Mouse (Mus musculus): ENCODE results near the gene Irx4. TPM values are rescaled to one million over a fixed set of nuclear protein-coding genes. Genes with fewer than 3 reads are reported as not detected.

The Irx4 gene
- polyA plus RNA-seq (2014; fragmentation: Nextera tagmentation; extraction: Ambion mirVana) = 2.2 and 2.6 TPM in 2 replicates

DNA sequence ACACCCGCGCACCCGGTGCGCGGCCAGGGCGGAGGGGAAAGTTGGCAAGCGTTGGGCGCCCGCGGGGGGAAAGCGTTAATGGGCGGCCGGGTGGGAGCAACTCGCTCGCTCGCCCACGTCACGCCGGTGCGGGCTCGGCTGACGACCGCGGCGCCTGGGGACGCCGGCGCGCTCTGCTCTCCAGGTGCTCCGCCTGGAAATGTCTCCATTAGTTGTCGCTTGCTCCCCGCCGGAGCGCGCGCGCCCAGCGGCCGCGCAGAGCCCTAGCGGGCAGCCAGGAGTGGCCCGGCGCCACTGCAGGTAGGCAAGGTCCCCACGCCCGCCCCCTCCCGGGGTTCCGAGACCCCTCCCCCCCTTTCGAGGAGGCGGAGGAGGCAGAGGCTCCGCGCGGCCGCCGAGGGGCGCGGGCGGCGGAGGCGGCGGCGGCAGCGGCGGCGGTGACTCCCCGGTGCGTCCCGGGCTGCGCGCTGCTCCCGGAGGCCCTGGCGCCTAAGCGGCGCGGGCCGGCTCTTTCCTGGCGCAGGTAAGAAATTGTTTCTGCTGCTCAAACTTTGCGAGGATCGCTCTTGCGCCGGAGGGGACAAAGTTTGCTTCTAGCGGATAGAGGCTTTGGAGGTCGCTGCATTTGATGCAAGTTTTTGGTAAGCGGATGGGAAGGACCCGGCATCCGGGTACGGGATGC lies at the start of gene Irx4:
Gene Irx4, plus strand, starts transcription at position 126 of the 682 bp plus-strand sequence.
- DNase-seq (ENCODE audit: low spot score) = peak; percentile 39
- under 1% methylated on average over 81 of the region's 86 CpGs for WGBS
- no peak within 1 kb of the TSS for H3K9ac ChIP-seq (ENCODE audit: low read length)

DNA sequence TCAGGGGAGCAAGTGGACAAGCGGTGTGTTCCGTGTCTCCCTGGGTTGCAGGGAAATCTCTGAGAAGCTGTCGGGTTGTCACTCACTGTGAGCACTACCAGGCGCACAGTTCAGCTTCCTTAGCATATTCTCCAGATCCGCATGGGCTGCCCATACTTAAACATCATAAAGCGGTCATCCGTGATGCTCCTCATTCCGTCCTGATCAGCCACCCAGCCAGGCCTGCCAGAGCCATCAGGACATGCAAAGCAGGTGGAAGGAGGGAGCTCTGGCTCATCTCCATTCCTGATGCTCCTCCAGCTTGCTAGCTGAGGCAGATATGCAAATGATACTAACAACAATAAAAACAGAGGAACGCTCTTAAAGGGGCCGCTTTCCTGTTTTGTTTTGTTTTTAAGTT lies 46.0 kb upstream of the Irx4 start:
- H3K36me3 ChIP-seq (ENCODE audit: control insufficient read depth, insufficient read depth, low read length) = no peaks in the 10 kb centered on the region
- DNase-seq (ENCODE audit: low spot score) = no peak
- peaks cover 2% of the 10 kb centered on the region; the same call in 1 of the 2 replicates for H3K9me3 ChIP-seq (ENCODE audit: control insufficient read depth, low read length)
- H3K4me2 ChIP-seq (ENCODE audit: low read depth) = no peak overlapping the region
- H3K4me1 ChIP-seq (ENCODE audit: control insufficient read depth, insufficient read depth, low read length) = no peaks in the 10 kb centered on the region
- no peaks in the 10 kb centered on the region for H3K27me3 ChIP-seq (ENCODE audit: control insufficient read depth, insufficient read depth, low read length)
- no peak overlapping the region for H3K4me3 ChIP-seq (ENCODE audit: low read depth, low read length)
- H3K9ac ChIP-seq (ENCODE audit: low read length) = no peak overlapping the region
- WGBS = 71% methylated on average over 10 of the region's 10 CpGs
- no peak overlapping the region for H3K27ac ChIP-seq (ENCODE audit: low read depth, low read length)
- ATAC-seq (ENCODE audit: insufficient read depth, low FRiP score, low TSS enrichment) = no peak

More for the DNA sequence above, at the start of gene Irx4:
- Histone ChIP-seq H3K4me1 (ENCODE audit: control insufficient read depth, insufficient read depth, low read length) (peaks cover 19% of the 10 kb centered on the region), H3K36me3 (ENCODE audit: control insufficient read depth, insufficient read depth, low read length) (no peaks in the 10 kb centered on the region), H3K27me3 (ENCODE audit: control insufficient read depth, insufficient read depth, low read length) (peaks cover 82% of the 10 kb centered on the region), H3K9me3 (ENCODE audit: control insufficient read depth, low read length) (no peaks in the 10 kb centered on the region), H3K4me2 (ENCODE audit: low read depth) (peak within 1 kb of the TSS; percentile 69), H3K4me3 (ENCODE audit: low read depth, low read length) (peak within 1 kb of the TSS; percentile 37), H3K27ac (ENCODE audit: low read depth, low read length) (no peak within 1 kb of the TSS)
- no peak for ATAC-seq (ENCODE audit: insufficient read depth, low FRiP score, low TSS enrichment)

DNA sequence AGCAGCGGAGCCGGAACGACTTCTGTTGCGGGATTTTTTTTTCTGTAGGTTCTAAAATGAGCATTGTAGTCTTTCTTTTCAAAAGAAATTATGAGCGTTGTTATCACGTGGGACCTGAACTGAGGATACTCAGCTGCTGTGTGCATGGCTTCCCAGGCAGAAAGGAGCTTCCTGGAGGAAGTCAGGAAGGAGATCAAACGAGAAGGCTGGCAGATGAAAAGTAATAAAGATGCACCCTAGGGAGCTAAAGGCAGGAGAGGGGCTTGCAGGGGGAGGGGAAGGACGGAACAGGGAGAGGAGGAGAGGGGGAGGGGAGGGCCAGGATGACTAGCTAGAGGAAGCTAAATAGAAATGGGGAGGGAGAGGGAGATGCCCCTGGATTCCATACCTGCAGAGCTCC lies 23.8 kb upstream of the Irx4 start:
- H3K27ac ChIP-seq (ENCODE audit: low read depth, low read length) = no peak overlapping the region
- H3K27me3 ChIP-seq (ENCODE audit: control insufficient read depth, insufficient read depth, low read length) = no peaks in the 10 kb centered on the region
- 31% methylated on average over 8 of the region's 8 CpGs for WGBS
- ATAC-seq (ENCODE audit: insufficient read depth, low FRiP score, low TSS enrichment) (no peak), DNase-seq (ENCODE audit: low spot score) (no peak)
- H3K4me3 ChIP-seq (ENCODE audit: low read depth, low read length) = no peak overlapping the region
- H3K9ac ChIP-seq (ENCODE audit: low read length) = no peak overlapping the region
- no peaks in the 10 kb centered on the region for H3K9me3 ChIP-seq (ENCODE audit: control insufficient read depth, low read length)
- H3K4me2 ChIP-seq (ENCODE audit: low read depth) = no peak overlapping the region
- no peaks in the 10 kb centered on the region for H3K36me3 ChIP-seq (ENCODE audit: control insufficient read depth, insufficient read depth, low read length)
- no peaks in the 10 kb centered on the region for H3K4me1 ChIP-seq (ENCODE audit: control insufficient read depth, insufficient read depth, low read length)

DNA sequence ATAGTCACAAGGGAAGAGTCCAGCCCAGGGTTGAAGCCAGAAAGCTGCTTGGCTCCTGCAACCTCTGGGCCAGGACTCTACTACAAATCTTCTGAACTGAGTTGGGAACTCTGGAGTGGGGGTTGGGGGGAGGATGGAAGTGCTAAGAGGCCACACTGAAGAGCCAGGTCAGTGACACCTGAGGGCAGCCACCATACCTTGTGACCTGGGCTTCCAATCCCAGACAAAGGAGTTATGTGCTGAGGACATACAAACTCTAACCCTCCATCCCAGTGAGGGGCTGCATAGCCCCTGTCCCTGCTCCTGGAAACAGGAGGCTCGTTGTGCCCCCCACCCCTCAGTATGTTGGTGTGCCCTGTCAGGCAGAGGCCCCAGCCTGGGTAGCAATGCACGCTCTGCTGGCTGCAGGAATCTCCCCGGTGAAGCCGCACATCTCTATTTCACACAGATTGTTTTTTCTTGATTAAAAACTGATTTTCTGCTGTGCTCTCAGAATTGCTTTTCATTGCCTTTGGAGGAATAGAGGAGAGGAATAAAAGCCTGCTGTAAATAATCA lies 21.0 kb upstream of the Irx4 start:
- 77% methylated on average over 4 of the region's 4 CpGs for WGBS
- H3K4me1 ChIP-seq (ENCODE audit: control insufficient read depth, insufficient read depth, low read length) = no peaks in the 10 kb centered on the region
- ATAC-seq (ENCODE audit: insufficient read depth, low FRiP score, low TSS enrichment) (no peak), DNase-seq (ENCODE audit: low spot score) (no peak)
- no peaks in the 10 kb centered on the region for H3K27me3 ChIP-seq (ENCODE audit: control insufficient read depth, insufficient read depth, low read length)
- no peaks in the 10 kb centered on the region for H3K36me3 ChIP-seq (ENCODE audit: control insufficient read depth, insufficient read depth, low read length)
- no peaks in the 10 kb centered on the region for H3K9me3 ChIP-seq (ENCODE audit: control insufficient read depth, low read length)
- H3K4me2 ChIP-seq (ENCODE audit: low read depth) = no peak overlapping the region
- no peak overlapping the region for H3K9ac ChIP-seq (ENCODE audit: low read length)
- no peak overlapping the region for H3K27ac ChIP-seq (ENCODE audit: low read depth, low read length)
- no peak overlapping the region for H3K4me3 ChIP-seq (ENCODE audit: low read depth, low read length)

DNA sequence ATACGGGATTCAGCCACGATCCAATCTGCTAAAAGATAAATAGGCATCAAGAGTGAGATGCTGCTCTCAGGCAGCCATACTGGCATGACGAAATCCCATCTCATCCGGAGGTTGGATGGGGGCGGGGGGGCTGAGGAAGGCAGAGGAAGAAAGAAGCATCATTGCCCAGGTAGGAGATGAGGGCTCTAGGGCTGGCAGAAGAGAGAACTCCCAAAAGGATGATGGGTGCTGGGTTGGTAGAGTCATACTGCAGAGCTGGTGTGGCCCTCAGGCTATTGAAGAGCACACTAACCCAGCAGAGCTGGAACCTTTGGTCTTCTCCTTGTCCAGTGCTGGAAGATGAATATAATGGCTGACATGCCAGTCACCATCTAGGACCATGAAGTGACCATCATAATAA lies 17.7 kb upstream of the Irx4 start:
- Histone ChIP-seq H3K4me2 (ENCODE audit: low read depth) (no peak overlapping the region), H3K27ac (ENCODE audit: low read depth, low read length) (no peak overlapping the region), H3K36me3 (ENCODE audit: control insufficient read depth, insufficient read depth, low read length) (no peaks in the 10 kb centered on the region), H3K4me1 (ENCODE audit: control insufficient read depth, insufficient read depth, low read length) (no peaks in the 10 kb centered on the region), H3K4me3 (ENCODE audit: low read depth, low read length) (no peak overlapping the region), H3K9ac (ENCODE audit: low read length) (no peak overlapping the region), H3K9me3 (ENCODE audit: control insufficient read depth, low read length) (no peaks in the 10 kb centered on the region), H3K27me3 (ENCODE audit: control insufficient read depth, insufficient read depth, low read length) (no peaks in the 10 kb centered on the region)
- DNase-seq (ENCODE audit: low spot score) (no peak), ATAC-seq (ENCODE audit: insufficient read depth, low FRiP score, low TSS enrichment) (no peak)
- 89% methylated on average over 5 of the region's 5 CpGs for WGBS

DNA sequence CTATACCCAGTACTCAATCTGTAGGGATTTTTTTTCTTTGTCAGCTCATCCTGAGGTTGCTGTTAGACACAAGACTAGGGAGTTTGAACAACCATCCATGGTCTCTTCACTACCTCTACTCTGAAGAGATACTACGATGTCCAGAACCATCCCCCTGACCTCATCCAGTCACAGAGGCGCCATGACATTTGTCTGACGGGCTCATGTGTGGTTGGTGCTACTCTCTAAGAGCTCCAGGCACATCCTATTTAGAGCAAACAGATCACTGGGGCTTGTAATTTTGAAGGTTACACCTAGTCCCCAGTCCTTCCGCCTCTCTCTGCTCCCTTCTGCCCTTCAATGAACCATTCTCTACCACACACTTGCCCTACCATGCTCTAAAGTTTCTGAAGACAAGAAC lies 13.3 kb upstream of the Irx4 start:
- H3K36me3 ChIP-seq (ENCODE audit: control insufficient read depth, insufficient read depth, low read length) = no peaks in the 10 kb centered on the region
- H3K4me3 ChIP-seq (ENCODE audit: low read depth, low read length) = no peak overlapping the region
- H3K9me3 ChIP-seq (ENCODE audit: control insufficient read depth, low read length) = no peaks in the 10 kb centered on the region
- no peak for DNase-seq (ENCODE audit: low spot score)
- H3K9ac ChIP-seq (ENCODE audit: low read length) = no peak overlapping the region
- WGBS = 89% methylated on average over 4 of the region's 4 CpGs
- no peaks in the 10 kb centered on the region for H3K4me1 ChIP-seq (ENCODE audit: control insufficient read depth, insufficient read depth, low read length)
- no peak overlapping the region for H3K4me2 ChIP-seq (ENCODE audit: low read depth)
- H3K27me3 ChIP-seq (ENCODE audit: control insufficient read depth, insufficient read depth, low read length) = no peaks in the 10 kb centered on the region
- no peak overlapping the region for H3K27ac ChIP-seq (ENCODE audit: low read depth, low read length)
- no peak for ATAC-seq (ENCODE audit: insufficient read depth, low FRiP score, low TSS enrichment)

DNA sequence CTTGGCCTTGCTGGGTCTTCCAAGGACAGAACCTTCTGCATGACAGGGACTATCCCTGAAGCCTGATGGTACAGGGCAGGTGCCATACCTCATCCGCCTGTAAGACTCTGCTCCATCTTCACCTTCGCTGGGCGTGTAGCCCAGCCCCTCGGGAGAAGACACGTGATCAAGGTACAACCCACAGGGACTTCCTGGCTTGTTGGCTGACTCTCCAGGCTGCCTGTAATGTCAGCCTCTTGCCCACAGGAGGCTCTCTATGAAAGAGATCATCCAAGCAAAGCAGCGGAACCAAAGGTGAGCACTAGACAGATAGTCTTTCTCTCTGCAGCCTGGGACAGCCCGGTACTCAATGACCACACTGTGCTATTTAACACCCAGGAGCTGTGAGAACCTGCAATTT lies 9.1 kb upstream of the Irx4 start:
- H3K27ac ChIP-seq (ENCODE audit: low read depth, low read length) = no peak overlapping the region
- H3K36me3 ChIP-seq (ENCODE audit: control insufficient read depth, insufficient read depth, low read length) = no peaks in the 10 kb centered on the region
- no peaks in the 10 kb centered on the region for H3K9me3 ChIP-seq (ENCODE audit: control insufficient read depth, low read length)
- no peak overlapping the region for H3K4me2 ChIP-seq (ENCODE audit: low read depth)
- H3K4me1 ChIP-seq (ENCODE audit: control insufficient read depth, insufficient read depth, low read length) = no peaks in the 10 kb centered on the region
- no peak for DNase-seq (ENCODE audit: low spot score)
- no peak overlapping the region for H3K9ac ChIP-seq (ENCODE audit: low read length)
- ATAC-seq (ENCODE audit: insufficient read depth, low FRiP score, low TSS enrichment) = no peak
- WGBS = 29% methylated on average over 7 of the region's 7 CpGs
- H3K27me3 ChIP-seq (ENCODE audit: control insufficient read depth, insufficient read depth, low read length) = no peaks in the 10 kb centered on the region
- H3K4me3 ChIP-seq (ENCODE audit: low read depth, low read length) = no peak overlapping the region

DNA sequence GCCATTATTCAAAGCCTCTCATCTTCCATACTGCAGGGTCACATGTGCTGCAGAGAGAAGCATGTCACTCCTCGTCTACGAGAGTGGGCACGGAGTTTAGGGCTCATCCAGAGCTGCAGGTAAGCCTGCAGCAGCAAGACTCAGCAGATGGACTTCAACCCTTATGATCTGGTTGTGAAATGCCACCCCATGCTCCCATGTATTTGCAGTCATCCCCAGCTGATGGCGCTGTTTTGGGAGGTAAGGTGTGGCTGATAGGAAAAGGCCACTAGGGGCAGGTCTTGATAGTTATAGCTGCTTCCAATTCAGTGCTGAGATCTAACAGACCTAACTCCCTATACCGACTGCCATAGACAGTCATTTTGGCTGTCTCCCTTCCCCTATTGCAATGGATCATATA lies 8.3 kb upstream of the Irx4 start:
- no peak overlapping the region for H3K4me3 ChIP-seq (ENCODE audit: low read depth, low read length)
- peaks cover under 1% of the 10 kb centered on the region; the same call in 1 of the 2 replicates for H3K27me3 ChIP-seq (ENCODE audit: control insufficient read depth, insufficient read depth, low read length)
- no peak overlapping the region for H3K4me2 ChIP-seq (ENCODE audit: low read depth)
- no peak for DNase-seq (ENCODE audit: low spot score)
- no peak overlapping the region for H3K27ac ChIP-seq (ENCODE audit: low read depth, low read length)
- 62% methylated on average over 5 of the region's 5 CpGs for WGBS
- no peak overlapping the region for H3K9ac ChIP-seq (ENCODE audit: low read length)
- ATAC-seq (ENCODE audit: insufficient read depth, low FRiP score, low TSS enrichment) = no peak
- no peaks in the 10 kb centered on the region for H3K4me1 ChIP-seq (ENCODE audit: control insufficient read depth, insufficient read depth, low read length)
- H3K9me3 ChIP-seq (ENCODE audit: control insufficient read depth, low read length) = no peaks in the 10 kb centered on the region
- no peaks in the 10 kb centered on the region for H3K36me3 ChIP-seq (ENCODE audit: control insufficient read depth, insufficient read depth, low read length)

DNA sequence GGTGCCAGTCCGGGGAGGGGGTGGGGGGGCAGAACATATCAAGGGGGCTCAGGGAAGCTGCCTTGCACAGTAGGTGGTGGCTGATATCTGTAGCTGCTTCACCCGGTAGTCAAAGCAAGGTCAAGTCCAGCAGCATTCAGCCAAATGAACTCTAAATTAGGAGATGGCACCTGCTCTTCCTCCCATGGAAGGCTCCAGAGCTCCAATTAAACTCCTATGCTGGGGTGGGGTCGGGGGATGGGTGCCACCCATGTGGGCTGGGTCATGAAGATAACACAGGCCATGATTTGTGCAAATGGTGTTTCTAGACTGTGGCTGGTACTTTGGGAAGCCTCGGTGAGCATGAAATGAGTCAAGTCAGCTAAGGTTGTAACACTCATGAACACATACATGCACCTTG lies 1.9 kb upstream of the Irx4 start:
- Histone ChIP-seq H3K9me3 (ENCODE audit: control insufficient read depth, low read length) (no peaks in the 10 kb centered on the region), H3K9ac (ENCODE audit: low read length) (no peak overlapping the region), H3K27ac (ENCODE audit: low read depth, low read length) (no peak overlapping the region), H3K36me3 (ENCODE audit: control insufficient read depth, insufficient read depth, low read length) (no peaks in the 10 kb centered on the region), H3K4me2 (ENCODE audit: low read depth) (no peak overlapping the region), H3K4me1 (ENCODE audit: control insufficient read depth, insufficient read depth, low read length) (peaks cover 12% of the 10 kb centered on the region), H3K27me3 (ENCODE audit: control insufficient read depth, insufficient read depth, low read length) (peaks cover 61% of the 10 kb centered on the region), H3K4me3 (ENCODE audit: low read depth, low read length) (no peak overlapping the region)
- 52% methylated on average over 4 of the region's 4 CpGs for WGBS
- DNase-seq (ENCODE audit: low spot score) = no peak
- ATAC-seq (ENCODE audit: insufficient read depth, low FRiP score, low TSS enrichment) = no peak
